Mouse (Mus musculus) limb, embryonic 11.5 days (tissue): Measurements from ENCODE around the gene Gm7138. TPM values are rescaled to one million over a fixed set of nuclear protein-coding genes. Genes with fewer than 3 reads are reported as not detected.

ENCODE experiments used
- ATAC-seq: fragments of 200-750 bp; cut with Nextera tagmentation; 2 replicates; pipeline ENCODE4 v1.8.0; 2017; ENCODE audit warnings: low read depth; ENCODE audit not compliant: insufficient number of reproducible peaks, low FRiP score, low TSS enrichment
- DNase-seq: peaks from one replicate; pipeline ENCODE4 v3.0.0-alpha.2; 2015; ENCODE audit warnings: low spot score
- H3K27ac ChIP-seq: fragments of 300-500 bp; sonication (generic); replicated peaks from 2 replicates; pipeline ENCODE4 v1.5.1; 2014; ENCODE audit warnings: low read depth, mild to moderate bottlenecking, low read length
- H3K27me3 ChIP-seq: fragments of 300-500 bp; sonication (generic); 2 replicates; pipeline ENCODE4 v1.6.1; 2014; ENCODE audit warnings: mild to moderate bottlenecking, low read length, mixed read lengths; ENCODE audit not compliant: control insufficient read depth, insufficient read depth
- H3K36me3 ChIP-seq: fragments of 300-500 bp; sonication (generic); 2 replicates; pipeline ENCODE4 v1.6.1; 2014; ENCODE audit warnings: mild to moderate bottlenecking, low read length, moderate library complexity, mixed read lengths; ENCODE audit not compliant: control insufficient read depth, insufficient read depth
- H3K4me1 ChIP-seq: fragments of 300-500 bp; sonication (generic); 2 replicates; pipeline ENCODE4 v1.6.1; 2014; ENCODE audit warnings: low read length, mixed read lengths; ENCODE audit not compliant: control insufficient read depth, insufficient read depth
- H3K4me2 ChIP-seq: fragments of 300-500 bp; sonication (generic); 2 replicates; pipeline ENCODE4 v1.6.1; 2014; ENCODE audit warnings: low read depth, mild to moderate bottlenecking, moderate library complexity; ENCODE audit not compliant: severe bottlenecking
- H3K4me3 ChIP-seq: fragments of 300-500 bp; sonication (generic); 2 replicates; pipeline ENCODE4 v1.5.1; 2014; ENCODE audit warnings: low read depth, low read length
- H3K9ac ChIP-seq: fragments of 300-500 bp; sonication (generic); 2 replicates; pipeline ENCODE4 v1.6.1; 2014; ENCODE audit warnings: mild to moderate bottlenecking, low read length
- H3K9me3 ChIP-seq: fragments of 300-500 bp; sonication (generic); 2 replicates; pipeline ENCODE4 v1.6.1; 2016; ENCODE audit warnings: low read length; ENCODE audit not compliant: control insufficient read depth
- WGBS: fragments of 180-500 bp; shearing (Covaris S2); extraction: QIAGEN DNeasy Blood & Tissue Kit; methylation state at CpG from one replicate; pipeline ENCODE4 v1.1.7; 2014; 5-methylcytosine and 5-hydroxymethylcytosine counted together
- polyA plus RNA-seq: library from polyadenylated mRNA; unstranded; fragments of >200 nt; fragmentation: Nextera tagmentation; extraction: Ambion mirVana; gene quantifications from 2 replicates; pipeline ENCODE4 v1.2.1, GENCODE M21; 2014

Gene Gm7138
- polyA plus RNA-seq, 1 experiment from 2014 or later: not detected

DNA sequence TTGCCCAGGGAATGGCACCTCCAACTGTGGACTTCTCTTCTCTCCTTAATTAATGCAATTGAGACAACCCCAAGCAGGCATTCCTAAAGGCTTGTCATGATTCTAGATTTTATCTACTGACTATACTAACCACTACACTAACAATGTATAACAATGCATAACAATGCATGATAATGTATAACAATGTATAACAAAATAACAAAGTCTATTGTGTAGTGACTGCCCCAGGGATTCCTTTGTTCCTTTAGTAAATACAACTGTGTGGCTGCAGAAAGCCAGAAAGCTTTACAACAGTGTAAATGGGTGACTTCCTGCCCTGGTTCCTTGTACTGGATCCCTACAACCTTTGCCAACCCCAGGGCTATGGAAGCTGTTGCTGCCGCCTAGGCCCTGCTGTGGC, 40.8 kb downstream of the Gm7138 start:
- no peak overlapping the region for H3K4me3 ChIP-seq
- no peak for DNase-seq
- H3K27ac ChIP-seq: no peak overlapping the region
- H3K9me3 ChIP-seq: no peaks in the 10 kb centered on the region
- ATAC-seq: no peak
- H3K36me3 ChIP-seq: no peaks in the 10 kb centered on the region
- peaks cover 3% of the 10 kb centered on the region; the same call in 1 of the 2 replicates for H3K4me1 ChIP-seq
- no peaks in the 10 kb centered on the region for H3K27me3 ChIP-seq
- H3K4me2 ChIP-seq: no peak overlapping the region
- H3K9ac ChIP-seq: no peak overlapping the region
- 76% methylated on average over 1 of the region's 1 CpGs for WGBS

DNA sequence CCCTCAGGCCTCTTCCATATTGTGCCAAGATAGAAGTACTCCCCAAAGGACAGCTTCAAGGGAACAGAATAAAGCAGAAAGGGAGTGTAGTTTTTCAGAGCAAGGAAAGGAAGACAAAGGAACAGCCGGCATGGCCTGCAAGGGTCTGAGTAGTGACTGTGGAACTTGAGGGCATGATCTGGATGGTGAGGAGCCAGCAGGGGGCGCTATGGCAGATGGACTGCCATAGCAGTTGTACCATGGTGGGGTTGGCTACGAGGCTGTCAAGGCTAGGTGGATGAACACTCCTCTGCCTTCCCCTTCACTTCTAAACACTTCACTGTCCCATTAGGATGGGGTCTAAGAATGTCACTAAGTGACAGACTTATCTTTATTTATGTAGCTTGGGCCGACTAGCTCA, 47.5 kb downstream of the Gm7138 start:
- H3K36me3 ChIP-seq: no peaks in the 10 kb centered on the region
- no peak overlapping the region for H3K9ac ChIP-seq
- no peaks in the 10 kb centered on the region for H3K9me3 ChIP-seq
- H3K4me1 ChIP-seq: no peaks in the 10 kb centered on the region
- H3K4me2 ChIP-seq: no peak overlapping the region
- no peak for ATAC-seq
- H3K4me3 ChIP-seq: no peak overlapping the region
- peak; percentile 43 for DNase-seq
- H3K27ac ChIP-seq: no peak overlapping the region
- 55% methylated on average over 4 of the region's 4 CpGs for WGBS
- no peaks in the 10 kb centered on the region for H3K27me3 ChIP-seq

DNA sequence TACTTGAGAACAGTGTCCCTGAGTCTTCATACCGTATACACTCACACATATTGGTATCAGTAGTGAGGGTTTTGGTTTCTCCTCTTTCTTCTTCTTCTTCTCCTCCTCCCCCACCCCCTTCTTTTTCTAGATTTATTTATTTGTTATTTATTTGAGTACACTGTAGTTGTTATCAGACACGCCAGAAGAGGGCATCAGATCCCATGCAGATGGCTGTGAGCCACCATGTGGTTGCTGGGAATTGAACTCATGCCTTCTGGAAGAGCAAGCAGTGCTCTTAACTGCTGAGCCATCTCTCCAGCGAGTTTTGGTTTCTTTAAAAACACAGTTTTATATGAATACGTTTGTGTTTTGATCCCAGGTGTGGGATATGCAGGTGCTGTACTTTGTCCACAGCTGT, 48.5 kb downstream of the Gm7138 start:
- whole genome bisulfite sequencing: 63% methylated on average over 4 of the region's 4 CpGs
- DNase-seq: peak; percentile 26

More for the DNA sequence above, 48.5 kb downstream of the Gm7138 start:
- no peak for ATAC-seq
- Histone ChIP-seq H3K4me2 (no peak overlapping the region), H3K9ac (no peak overlapping the region), H3K36me3 (no peaks in the 10 kb centered on the region), H3K4me3 (no peak overlapping the region), H3K27ac (no peak overlapping the region), H3K9me3 (no peaks in the 10 kb centered on the region), H3K4me1 (no peaks in the 10 kb centered on the region), H3K27me3 (no peaks in the 10 kb centered on the region)

Other genes starting within 250 kb of the Gm7138 start
- gene Itgb2, start 246.7 kb downstream of the Gm7138 start, polyA plus RNA-seq: 0.64 and 0.68 TPM in 2 replicates
- 75.5 and 84.6 TPM in 2 replicates for gene Pttg1ip, start 195.2 kb downstream of the Gm7138 start, polyA plus RNA-seq
- gene Sumo3, start 170.8 kb downstream of the Gm7138 start, polyA plus RNA-seq: 340 and 351 TPM in 2 replicates
- 2.3 TPM in 1 of 2 replicates, not detected in the other for gene Gm49325, start 170.7 kb downstream of the Gm7138 start, polyA plus RNA-seq
- gene Ube2g2, start 154.7 kb downstream of the Gm7138 start, polyA plus RNA-seq: 52.3 and 52.6 TPM in 2 replicates
- 0.45 and 0.84 TPM in 2 replicates for gene Tspear, start 90.4 kb downstream of the Gm7138 start, polyA plus RNA-seq
- gene Gm19402, start 86.2 kb downstream of the Gm7138 start, polyA plus RNA-seq: not detected in 2 replicates
- gene Gm9508, start 79.7 kb downstream of the Gm7138 start, polyA plus RNA-seq: not detected in 2 replicates
- not detected in 2 replicates for gene Gm10272, start 70.3 kb downstream of the Gm7138 start, polyA plus RNA-seq
- not detected in 2 replicates for gene Gm10024, start 65.5 kb downstream of the Gm7138 start, polyA plus RNA-seq
- not detected in 2 replicates for gene Gm10142, start 61.1 kb downstream of the Gm7138 start, polyA plus RNA-seq
- not detected in 2 replicates for gene Krtap12-1, start 56.3 kb downstream of the Gm7138 start, polyA plus RNA-seq
- not detected in 2 replicates for gene Gm10100, start 50.5 kb downstream of the Gm7138 start, polyA plus RNA-seq
- not detected in 2 replicates for gene Gm18596, start 34.3 kb downstream of the Gm7138 start, polyA plus RNA-seq
- not detected in 2 replicates for gene Gm9736, start 25.6 kb downstream of the Gm7138 start, polyA plus RNA-seq
- gene Gm3233, start 17.3 kb downstream of the Gm7138 start, polyA plus RNA-seq: not detected in 2 replicates
- gene Gm3238, start 5.6 kb downstream of the Gm7138 start, polyA plus RNA-seq: not detected in 2 replicates
- not detected in 2 replicates for gene Gm3250, start 5.6 kb upstream of the Gm7138 start, polyA plus RNA-seq
- gene Gm7137, start 11.3 kb upstream of the Gm7138 start, polyA plus RNA-seq: not detected in 2 replicates
- not detected in 2 replicates for gene Gm9639, start 18.1 kb upstream of the Gm7138 start, polyA plus RNA-seq
- not detected in 2 replicates for gene Gm19668, start 22.2 kb upstream of the Gm7138 start, polyA plus RNA-seq
- not detected in 2 replicates for gene Gm9507, start 34.9 kb upstream of the Gm7138 start, polyA plus RNA-seq
- not detected in 2 replicates for gene Gm2696, start 37.7 kb upstream of the Gm7138 start, polyA plus RNA-seq
- not detected in 2 replicates for gene Krtap10-4, start 50.2 kb upstream of the Gm7138 start, polyA plus RNA-seq
- gene Krtap10-10, start 59.0 kb upstream of the Gm7138 start, polyA plus RNA-seq: not detected in 2 replicates
- not detected in 2 replicates for gene Gm36176, start 69.9 kb upstream of the Gm7138 start, polyA plus RNA-seq
- not detected in 2 replicates for gene Gm10318, start 75.9 kb upstream of the Gm7138 start, polyA plus RNA-seq
- not detected in 2 replicates for gene Gm3285, start 85.0 kb upstream of the Gm7138 start, polyA plus RNA-seq
- 1.4 and 1.5 TPM in 2 replicates for gene Lrrc3, start 125.6 kb upstream of the Gm7138 start, polyA plus RNA-seq
- 0.10 and 0.27 TPM in 2 replicates for gene Trpm2, start 193.6 kb upstream of the Gm7138 start, polyA plus RNA-seq
- 29.5 and 31.0 TPM in 2 replicates for gene 1810043G02Rik, start 201.6 kb upstream of the Gm7138 start, polyA plus RNA-seq
- gene Pfkl, start 233.1 kb upstream of the Gm7138 start, polyA plus RNA-seq: 157 and 161 TPM in 2 replicates